ENCODE assay signal across 8 mouse cellular contexts in the genomic region with DNA sequence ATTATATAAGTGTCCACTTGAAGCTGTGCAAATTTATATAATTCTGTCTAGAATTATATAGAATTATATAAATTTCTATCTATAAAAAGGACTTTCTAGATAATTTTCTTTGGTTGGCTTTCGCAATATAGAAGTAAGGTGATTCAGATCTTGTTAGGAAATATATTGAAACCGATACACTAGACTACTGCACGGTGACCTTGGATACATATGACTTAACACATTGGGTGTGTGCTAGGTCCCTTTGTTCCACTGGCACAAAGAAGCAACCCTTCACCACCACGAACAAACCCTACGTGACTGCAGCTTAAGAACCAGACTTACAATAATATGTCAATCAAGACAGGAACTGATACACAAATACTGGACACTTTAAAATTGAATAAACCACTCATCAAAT. TPM values are rescaled to one million over a fixed set of nuclear protein-coding genes. Genes with fewer than 3 reads are reported as not detected.
DNase-seq lines count a peak whose midpoint lies in the region; ATAC-seq lines count a peak whose summit lies in the region.
"Had no signal": no experiment of that assay in that cellular context is flagged by ENCODE, and none has a peak within 500 bp of the region (broad histone marks: within the 10 kb centered on the region; RNA-seq: fewer than 3 reads in every experiment).

No protein-coding gene starts in this region.

- ATAC-seq in kidney, embryonic 16.5 days (ENCODE audit: low FRiP score, low TSS enrichment) = no peak
- no peak for ATAC-seq in forebrain, embryonic 13.5 days
- 0 out of 2 replicates have a peak, but pooled peaks have one; percentile 48 for ATAC-seq in hindbrain, embryonic 16.5 days
- no peak for ATAC-seq in neural tube, embryonic 13.5 days (ENCODE audit: low read depth)

- peak overlapping the region; percentile 91 for H3K4me2 ChIP-seq in kidney, embryonic 16.5 days (replicated peaks; ENCODE audit: low read depth, low read length)
- H3K4me2 ChIP-seq in forebrain, embryonic 13.5 days = peak overlapping the region; percentile 77
- peak overlapping the region; percentile 88 for H3K4me2 ChIP-seq in hindbrain, embryonic 16.5 days (ENCODE audit: low read length)
- H3K4me2 ChIP-seq in neural tube, embryonic 13.5 days = peak overlapping the region; percentile 82

- no peak overlapping the region for H3K27ac ChIP-seq in kidney, embryonic 16.5 days (ENCODE audit: low read length)
- H3K27ac ChIP-seq in forebrain, embryonic 13.5 days = no peak overlapping the region
- H3K27ac ChIP-seq in hindbrain, embryonic 16.5 days (ENCODE audit: low read depth, low read length) = no peak overlapping the region
- no peak overlapping the region for H3K27ac ChIP-seq in neural tube, embryonic 13.5 days (replicated peaks)

- WGBS in kidney, embryonic 16.5 days = 57% methylated on average over 5 of the region's 5 CpGs
- WGBS in forebrain, embryonic 13.5 days = 50% methylated on average over 5 of the region's 5 CpGs
- WGBS in hindbrain, embryonic 16.5 days = 56% methylated on average over 5 of the region's 5 CpGs
- WGBS in neural tube, embryonic 13.5 days = 60% methylated on average over 5 of the region's 5 CpGs

- no peak for DNase-seq in kidney, postnatal 14 days
- DNase-seq in right cerebral cortex, adult 18-20 months = no peak
- no peak for DNase-seq in cerebellum, postnatal 25 days

- no peaks in the 10 kb centered on the region for H3K9me3 ChIP-seq in kidney, embryonic 16.5 days (ENCODE audit: low read length)
- no peaks in the 10 kb centered on the region for H3K9me3 ChIP-seq in forebrain, embryonic 13.5 days (replicated peaks)
- H3K9me3 ChIP-seq in hindbrain, embryonic 16.5 days (ENCODE audit: control insufficient read depth, low read length) = no peaks in the 10 kb centered on the region
- no peaks in the 10 kb centered on the region for H3K9me3 ChIP-seq in neural tube, embryonic 13.5 days
- H3K9me3 ChIP-seq: G1E had no signal

- no peaks in the 10 kb centered on the region for H3K36me3 ChIP-seq in kidney, embryonic 16.5 days (ENCODE audit: insufficient read depth, low read length)
- no peaks in the 10 kb centered on the region for H3K36me3 ChIP-seq in forebrain, embryonic 13.5 days (ENCODE audit: poor library complexity, severe bottlenecking)
- no peaks in the 10 kb centered on the region for H3K36me3 ChIP-seq in hindbrain, embryonic 16.5 days (ENCODE audit: control insufficient read depth, insufficient read depth, low read length)
- H3K36me3 ChIP-seq in neural tube, embryonic 13.5 days = no peaks in the 10 kb centered on the region
- H3K36me3 ChIP-seq: G1E had no signal

- peak overlapping the region; percentile 53; the same call in 1 of the 2 replicates for H3K4me3 ChIP-seq in kidney, embryonic 16.5 days (ENCODE audit: low read length)
- H3K4me3 ChIP-seq in forebrain, embryonic 13.5 days = no peak overlapping the region
- H3K4me3 ChIP-seq in hindbrain, embryonic 16.5 days (ENCODE audit: low read length) = no peak overlapping the region
- H3K4me3 ChIP-seq in neural tube, embryonic 13.5 days = no peak overlapping the region; the same call in 1 of the 2 replicates

- peaks cover 7% of the 10 kb centered on the region for H3K27me3 ChIP-seq in kidney, embryonic 16.5 days (ENCODE audit: insufficient read depth, low read length)
- H3K27me3 ChIP-seq in forebrain, embryonic 13.5 days = peaks cover 47% of the 10 kb centered on the region
- no peaks in the 10 kb centered on the region for H3K27me3 ChIP-seq in hindbrain, embryonic 16.5 days (replicated peaks; ENCODE audit: control insufficient read depth, insufficient read depth, low read length)
- H3K27me3 ChIP-seq in neural tube, embryonic 13.5 days = peaks cover 46% of the 10 kb centered on the region

- no peak overlapping the region for H3K9ac ChIP-seq in kidney, embryonic 16.5 days (replicated peaks; ENCODE audit: low read length)
- no peak overlapping the region for H3K9ac ChIP-seq in forebrain, embryonic 13.5 days
- H3K9ac ChIP-seq in hindbrain, embryonic 16.5 days (ENCODE audit: low read depth, low read length) = no peak overlapping the region
- no peak overlapping the region for H3K9ac ChIP-seq in neural tube, embryonic 13.5 days

- peaks cover 3% of the 10 kb centered on the region; the same call in 1 of the 2 replicates for H3K4me1 ChIP-seq in kidney, embryonic 16.5 days (ENCODE audit: insufficient read depth, low read length)
- H3K4me1 ChIP-seq in forebrain, embryonic 13.5 days = peaks cover 15% of the 10 kb centered on the region
- no peaks in the 10 kb centered on the region for H3K4me1 ChIP-seq in hindbrain, embryonic 16.5 days (ENCODE audit: control insufficient read depth, insufficient read depth, low read depth, low read length)
- peaks cover 12% of the 10 kb centered on the region for H3K4me1 ChIP-seq in neural tube, embryonic 13.5 days (replicated peaks)

RNA-seq across cellular contexts. Expression of gene Mak, which starts 0.4 kb away (rescaled TPM):
- polyA plus RNA-seq in kidney, embryonic 16.5 days (2015; fragmentation: Nextera tagmentation; extraction: Ambion mirVana) = 0.46 and 0.70 TPM in 2 replicates
- 0.74 and 0.81 TPM in 2 replicates for polyA plus RNA-seq in forebrain, embryonic 13.5 days (2015; fragmentation: Nextera tagmentation; extraction: Ambion mirVana)
- polyA plus RNA-seq in hindbrain, embryonic 16.5 days (2015; fragmentation: Nextera tagmentation; extraction: Ambion mirVana) = 2.3 and 2.4 TPM in 2 replicates
- 0.25 and 0.84 TPM in 2 replicates for polyA plus RNA-seq in neural tube, embryonic 13.5 days (2015; fragmentation: Nextera tagmentation; extraction: Ambion mirVana)
- polyA plus RNA-seq: G1E had no signal

RNA-seq across cellular contexts. Expression of gene Gcm2, which starts 31.0 kb away (rescaled TPM):
- polyA plus RNA-seq in kidney, embryonic 16.5 days (2015; fragmentation: Nextera tagmentation; extraction: Ambion mirVana) = not detected in 2 replicates
- polyA plus RNA-seq in forebrain, embryonic 13.5 days (2015; fragmentation: Nextera tagmentation; extraction: Ambion mirVana) = not detected in 2 replicates
- not detected in 2 replicates for polyA plus RNA-seq in hindbrain, embryonic 16.5 days (2015; fragmentation: Nextera tagmentation; extraction: Ambion mirVana)
- not detected in 2 replicates for polyA plus RNA-seq in neural tube, embryonic 13.5 days (2015; fragmentation: Nextera tagmentation; extraction: Ambion mirVana)
- polyA plus RNA-seq: G1E had no signal

RNA-seq across cellular contexts. Expression of gene Sycp2l, which starts 34.2 kb away (rescaled TPM):
- not detected in 2 replicates for polyA plus RNA-seq in kidney, embryonic 16.5 days (2015; fragmentation: Nextera tagmentation; extraction: Ambion mirVana)
- polyA plus RNA-seq in forebrain, embryonic 13.5 days (2015; fragmentation: Nextera tagmentation; extraction: Ambion mirVana) = 0.08 TPM in 1 of 2 replicates, not detected in the other
- 0.09 TPM in 1 of 2 replicates, not detected in the other for polyA plus RNA-seq in hindbrain, embryonic 16.5 days (2015; fragmentation: Nextera tagmentation; extraction: Ambion mirVana)
- not detected in 2 replicates for polyA plus RNA-seq in neural tube, embryonic 13.5 days (2015; fragmentation: Nextera tagmentation; extraction: Ambion mirVana)
- polyA plus RNA-seq: G1E had no signal
